21 mouse cellular contexts compared by ENCODE assay signal in the genomic region with DNA sequence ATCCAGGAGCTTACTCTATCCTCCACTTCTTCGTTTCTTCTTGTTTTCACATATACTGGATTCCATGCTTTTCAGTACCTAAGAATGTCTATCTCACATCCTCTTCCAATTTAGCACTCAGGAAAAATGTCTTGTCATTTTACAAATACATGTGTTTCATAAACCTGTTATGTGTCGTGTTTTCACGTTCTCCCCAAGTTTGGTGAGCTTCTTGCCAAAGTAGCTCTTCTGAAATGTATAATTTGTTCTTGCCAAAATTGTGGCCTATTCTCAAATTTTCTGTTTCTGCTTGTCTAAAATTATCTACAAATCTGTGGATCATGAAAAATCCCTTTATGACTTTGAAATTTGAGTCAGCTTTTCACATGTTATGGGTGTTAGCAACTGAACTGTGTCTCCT.
DNase-seq lines count a peak whose midpoint lies in the region; ATAC-seq lines count a peak whose summit lies in the region.
"Had no signal": no experiment of that assay in that cellular context is flagged by ENCODE, and none has a peak within 500 bp of the region (broad histone marks: within the 10 kb centered on the region; RNA-seq: fewer than 3 reads in every experiment).

No protein-coding gene starts in this region.

- DNase-seq in frontal cortex, postnatal 25 days (ENCODE audit: low spot score in 2 of 2): no peak
- DNase-seq in left cerebral cortex, adult 11 months (ENCODE audit: low spot score): peak; percentile 4
- no peak for DNase-seq in left cerebral cortex, adult 9 months (ENCODE audit: low spot score in 2 of 2)
- DNase-seq in brain, adult 2 months (ENCODE audit: low read depth, low spot score): peak; percentile 44
- peak; percentile 53 for DNase-seq in telencephalon, adult 2 months (ENCODE audit: low read depth, low spot score)
- no peak for DNase-seq in urinary bladder, adult 18-20 months (ENCODE audit: low spot score in 2 of 2)
- no peak for DNase-seq in cerebellum, adult 9-11 months
- DNase-seq: adrenal gland, adult 2 months; adrenal gland, adult 8-10 months; adrenal gland, postnatal 10 days; adrenal gland, postnatal 14 days; adrenal gland, postnatal 25 days; adrenal gland, postnatal 36 days; B cell, adult 2 months; cerebellum, adult 11 months; cerebellum, adult 11-12 months; cerebellum, adult 18-20 months had no signal

- ATAC-seq in frontal cortex, adult (ENCODE audit: low TSS enrichment): peak; percentile 89
- ATAC-seq: activated CD4-positive, CD25-positive, alpha-beta regulatory T cell, adult 4 months; CD4-positive, CD25-positive, alpha-beta regulatory T cell, adult 4 months; Patski had no signal

Comparison
In these comparisons a context has a peak if more than half of its experiments do, and no peak if none do; other contexts are left out.
1. DNase-seq: peak in left cerebral cortex, adult 11 months (single experiment), brain, adult 2 months (single experiment) and telencephalon, adult 2 months (single experiment); none in frontal cortex, postnatal 25 days (0 of 2), left cerebral cortex, adult 9 months (0 of 2), urinary bladder, adult 18-20 months (0 of 2) and cerebellum, adult 9-11 months (single experiment).